Mouse (Mus musculus) embryo, embryonic 10 days (tissue): ENCODE measurements at regions not wholly inside any gene's neighbourhood (a gene's known extent, or its start where the extent isn't known, plus 50 kb on each side); places are given as distances from the start of the nearest gene placed in this dataset.

ENCODE experiments used
- DNase-seq: peaks from one replicate; pipeline ENCODE4 v3.0.0-alpha.2; 2015; ENCODE audit warnings: low spot score

GRCm38 (mm10) chr9:91561331-91561730, 195.7 kb upstream of the Zic1 start:
- peak; percentile 39 for DNase-seq

- DNase-seq, result no peak
Observed at GRCm38 (mm10) chr9:91559794-91560193, 194.2 kb upstream of the Zic1 start.

GRCm38 (mm10) chr9:91547051-91547450, 181.4 kb upstream of the Zic1 start:
- no peak for DNase-seq

- DNase-seq, result no peak
Observed at GRCm38 (mm10) chr9:91545402-91545801, 179.8 kb upstream of the Zic1 start.

GRCm38 (mm10) chr9:91528838-91529475, 163.3 kb upstream of the Zic1 start:
- DNase-seq, result no peak

- no peak for DNase-seq
Observed at GRCm38 (mm10) chr9:91528388-91528787, 162.8 kb upstream of the Zic1 start.

- DNase-seq, result no peak
Observed at GRCm38 (mm10) chr9:91520521-91520920, 154.9 kb upstream of the Zic1 start.

GRCm38 (mm10) chr9:91509672-91510071, 144.1 kb upstream of the Zic1 start:
- no peak for DNase-seq

- DNase-seq, result no peak
Observed at GRCm38 (mm10) chr9:91503657-91504329, 138.2 kb upstream of the Zic1 start.

GRCm38 (mm10) chr9:91476596-91476995, 111.0 kb upstream of the Zic1 start:
- DNase-seq, result no peak

- no peak for DNase-seq
Observed at GRCm38 (mm10) chr9:91462713-91463425, 97.3 kb upstream of the Zic1 start.

- DNase-seq, result peak; percentile 71
Observed at GRCm38 (mm10) chr9:91459921-91460320, 94.3 kb upstream of the Zic1 start.

- no peak for DNase-seq
Observed at GRCm38 (mm10) chr9:91456843-91457242, 91.2 kb upstream of the Zic1 start.

GRCm38 (mm10) chr9:91456253-91456823, 90.7 kb upstream of the Zic1 start:
- no peak for DNase-seq

- no peak for DNase-seq
Observed at GRCm38 (mm10) chr9:91439106-91439505, 73.5 kb upstream of the Zic1 start.
